Mouse (Mus musculus) natural killer cell, adult 2 months (primary cell): Measurements from ENCODE around the gene Olfr12.

Source experiments
- DNase-seq, 2 experiments: peaks; one replicate each; pipeline ENCODE4 v3.0.0; 2022; ENCODE audit warnings: low spot score in 2 of 2

The Olfr12 gene

DNA sequence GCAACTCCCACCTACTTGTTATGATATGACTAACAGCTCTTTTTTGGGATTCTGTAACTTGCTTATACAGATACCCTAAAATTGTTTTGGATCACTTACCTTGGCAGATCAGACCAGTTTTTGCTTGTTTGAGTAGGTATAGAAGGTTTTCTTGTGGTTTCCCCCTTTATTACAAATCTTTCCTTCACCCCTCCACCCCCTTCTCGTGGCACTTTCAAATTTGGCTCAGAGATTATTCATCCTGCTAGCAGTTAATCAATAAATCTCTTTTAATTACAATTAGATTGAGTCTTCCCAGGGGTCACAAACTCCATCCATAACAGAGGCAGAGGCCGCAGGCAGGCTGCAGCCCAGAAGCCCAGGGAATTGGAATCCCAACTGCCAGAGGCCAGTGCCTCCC lies at the start of gene Olfr12:
Olfr12 (plus strand) TSS at position 301 of the 400 bp plus-strand sequence.
- no peak for DNase-seq

DNA sequence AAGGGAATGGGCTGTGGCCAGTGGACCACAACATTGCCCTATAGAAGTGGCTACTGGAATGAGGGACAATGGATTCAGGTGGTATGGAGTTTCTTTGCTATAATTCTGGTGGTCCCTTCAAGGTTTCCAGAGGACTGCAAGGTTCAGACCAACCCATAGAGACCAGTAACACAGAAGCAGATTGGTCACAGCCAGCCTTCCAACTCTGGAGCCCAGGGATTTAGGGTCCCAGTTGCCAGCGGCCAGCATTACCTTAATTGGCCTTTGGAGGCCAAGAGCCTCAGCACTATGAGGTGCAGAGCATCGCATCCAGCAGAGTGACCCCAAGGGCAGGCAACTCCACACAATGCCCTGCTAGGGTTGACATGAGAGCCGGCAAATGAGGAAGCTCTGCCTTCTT lies 46.6 kb upstream of the Olfr12 start, which contains the start of gene Olfr1413:
Olfr1413 (plus strand) TSS at position 301 of the 400 bp plus-strand sequence.
- no peak for DNase-seq

DNA sequence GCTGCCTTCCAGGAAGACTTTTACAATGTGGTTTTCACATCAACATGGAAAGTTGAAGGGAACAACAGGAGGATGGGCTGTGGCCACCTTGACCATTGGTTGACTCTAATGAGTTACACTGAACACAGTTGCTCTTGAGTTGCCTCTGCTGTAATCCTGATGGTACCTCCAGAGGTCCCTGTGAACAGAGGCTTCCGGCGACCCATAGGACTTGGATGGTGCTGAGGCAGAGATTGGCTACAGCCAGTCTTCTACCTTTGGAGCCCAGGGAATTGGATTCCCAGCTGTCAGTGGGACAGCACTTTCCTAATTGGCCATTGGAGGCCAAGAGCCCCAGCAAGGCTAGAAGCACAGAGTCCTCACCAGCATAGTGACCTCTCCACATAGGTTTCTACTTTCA lies 32.1 kb upstream of the Olfr12 start, which contains the start of gene Olfr1412:
Olfr1412 (plus strand) TSS at position 301 of the 400 bp plus-strand sequence.
- DNase-seq = no peak

DNA sequence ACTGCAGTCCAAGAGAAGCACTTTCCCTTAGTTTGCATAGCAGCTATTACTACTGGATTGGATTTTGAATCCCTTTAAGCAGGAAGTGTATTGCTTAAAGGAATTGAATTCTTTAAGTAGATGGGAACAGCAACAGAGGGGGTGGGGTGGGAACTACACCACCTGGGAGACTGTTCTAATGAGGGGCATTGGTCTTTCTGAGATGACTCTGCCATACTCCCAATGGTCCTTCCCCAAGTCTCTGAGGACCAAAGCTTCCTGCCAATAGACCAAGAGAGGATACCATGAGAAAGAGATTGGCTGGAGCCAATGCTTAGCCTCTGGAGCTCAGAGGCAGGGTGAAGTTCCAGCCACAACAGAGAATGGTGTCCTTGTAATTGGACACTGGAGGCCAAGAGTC lies 23.5 kb upstream of the Olfr12 start, which contains the start of gene Olfr1411:
Olfr1411 (plus strand) TSS at position 301 of the 400 bp plus-strand sequence.
- DNase-seq = no peak

DNA sequence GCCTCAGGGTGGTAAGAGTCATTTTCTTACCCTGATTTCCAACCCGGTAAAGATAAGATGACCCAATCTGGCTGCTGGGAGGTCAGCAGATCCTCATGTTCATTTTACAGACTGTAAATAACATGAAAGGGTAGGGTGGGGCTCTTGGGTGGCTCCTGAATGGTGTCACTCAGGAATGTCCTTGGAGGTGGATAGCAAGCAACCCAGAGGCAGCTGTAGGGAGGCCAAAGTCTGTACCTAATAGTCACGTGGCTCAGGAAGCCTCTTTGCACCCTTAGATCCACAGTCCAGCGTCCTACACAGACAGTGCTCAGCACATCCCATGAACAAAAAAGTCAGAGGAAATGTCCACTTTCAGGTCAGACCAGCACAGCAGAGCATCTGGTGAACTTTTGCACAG lies 21.6 kb upstream of the Olfr12 start:
- no peak for DNase-seq

DNA sequence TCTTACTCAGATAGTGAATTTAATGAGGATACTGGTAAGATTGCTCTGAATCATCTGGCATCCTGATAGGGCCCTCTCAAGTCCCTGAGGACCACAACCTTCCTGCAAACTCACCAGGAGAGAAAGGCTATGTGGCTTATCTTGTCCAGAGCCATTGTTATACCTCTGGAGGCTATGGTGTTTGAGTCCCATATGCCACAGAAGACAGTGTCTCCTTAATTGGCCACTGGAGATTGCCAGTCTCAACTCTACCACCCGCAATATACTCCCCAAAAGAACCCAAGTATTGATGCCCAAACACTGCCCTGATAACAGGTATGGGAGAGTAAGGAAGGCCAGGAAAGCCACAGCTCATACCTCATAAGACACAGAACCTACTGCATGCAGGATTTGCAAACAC lies 12.1 kb upstream of the Olfr12 start, which contains the start of gene Olfr1410:
Olfr1410 (plus strand) TSS at position 301 of the 400 bp plus-strand sequence.
- DNase-seq = no peak

DNA sequence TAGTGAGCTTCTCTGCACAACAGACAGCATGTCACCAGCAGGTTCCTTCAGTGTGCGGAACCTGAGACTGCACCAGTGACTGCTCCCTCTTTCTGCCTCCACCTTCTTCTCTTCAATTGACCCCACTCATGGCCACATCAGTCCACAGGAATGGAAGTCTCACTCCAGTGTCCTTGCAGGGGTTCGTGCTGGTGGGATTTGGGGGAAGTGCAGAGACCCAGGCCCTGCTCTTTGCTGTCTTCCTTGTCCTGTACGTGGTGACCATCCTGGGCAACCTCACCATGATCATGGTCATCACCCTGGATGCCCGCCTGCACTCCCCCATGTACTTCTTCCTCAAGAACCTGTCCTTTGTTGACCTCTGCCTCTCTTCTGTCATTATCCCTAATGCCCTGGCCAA lies 9.9 kb upstream of the Olfr12 start:
- DNase-seq = no peak

DNA sequence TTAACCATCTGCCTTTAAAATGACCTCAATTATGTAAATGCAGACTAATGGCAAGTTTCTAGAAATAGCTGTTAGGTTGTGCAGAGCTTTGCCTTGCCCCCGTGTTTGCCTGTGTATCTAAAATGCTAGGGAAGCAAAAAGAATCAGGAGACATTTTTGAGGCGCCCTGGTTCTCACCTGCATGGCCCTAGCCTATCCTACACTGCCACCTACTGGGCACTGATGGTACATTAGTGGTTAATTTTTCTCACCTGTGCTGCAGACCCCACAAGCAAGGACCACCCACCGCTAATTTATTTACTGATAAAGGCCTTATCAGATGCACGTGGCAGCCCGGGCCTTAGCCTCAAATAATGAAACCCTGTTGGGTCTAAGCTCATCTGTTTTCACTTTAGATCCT lies 6.6 kb upstream of the Olfr12 start:
- peak; percentile 34 to 56 for DNase-seq

DNA sequence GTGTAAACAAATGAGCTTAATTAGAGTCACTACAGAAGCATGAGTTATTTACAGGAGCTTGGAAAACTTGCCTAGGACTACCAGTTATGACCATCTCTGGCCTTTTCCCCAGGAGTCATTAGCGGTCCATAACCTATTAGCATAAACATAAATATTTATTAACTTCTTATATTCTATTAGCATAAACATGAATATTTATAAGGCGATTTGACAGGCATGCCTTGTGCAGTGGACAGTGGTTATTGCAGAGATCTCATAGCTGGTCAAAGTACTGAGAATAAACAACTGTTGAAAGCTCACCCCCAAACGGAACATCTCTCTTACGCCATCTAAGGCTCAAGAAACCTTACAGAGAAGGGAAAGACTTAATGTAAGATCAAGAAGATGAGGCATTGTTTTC lies 4.4 kb upstream of the Olfr12 start:
- no peak for DNase-seq

DNA sequence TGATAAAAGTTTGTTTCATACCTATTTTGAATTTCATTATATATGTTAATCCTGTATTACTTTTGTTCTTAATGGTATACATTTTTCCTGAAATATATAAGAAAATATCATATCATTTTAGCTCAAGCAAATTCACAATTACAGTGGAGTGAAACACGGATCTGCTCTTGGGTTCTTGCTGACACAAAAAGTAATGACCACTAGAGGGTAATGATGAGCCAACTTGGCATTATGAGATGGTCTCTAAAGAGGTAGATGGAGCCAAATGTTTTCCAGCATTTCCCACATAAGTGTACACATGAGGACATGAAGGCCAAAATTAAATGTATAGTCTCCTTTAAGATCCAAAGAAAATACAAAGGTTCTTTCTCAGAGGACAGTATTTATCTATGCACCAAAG lies 3.1 kb upstream of the Olfr12 start:
- no peak for DNase-seq

DNA sequence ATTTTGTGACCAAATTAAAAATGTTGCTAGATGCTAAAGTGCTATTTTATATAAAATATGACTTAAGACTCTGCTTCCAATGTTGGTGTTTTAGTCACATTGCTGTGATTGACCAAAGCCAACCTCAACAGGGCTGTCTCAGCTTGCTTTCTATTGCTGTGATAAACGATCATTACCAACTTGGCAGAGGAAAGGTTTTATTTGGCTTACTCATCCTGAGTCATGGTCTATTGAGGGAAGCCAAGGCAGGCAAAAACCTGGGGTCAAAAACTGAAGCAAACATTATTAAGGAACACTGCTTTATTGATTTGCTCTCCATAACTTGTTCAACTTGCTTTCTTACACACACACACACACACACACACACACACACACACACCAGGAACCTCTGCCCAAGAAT lies 1.5 kb upstream of the Olfr12 start:
- no peak for DNase-seq

DNA sequence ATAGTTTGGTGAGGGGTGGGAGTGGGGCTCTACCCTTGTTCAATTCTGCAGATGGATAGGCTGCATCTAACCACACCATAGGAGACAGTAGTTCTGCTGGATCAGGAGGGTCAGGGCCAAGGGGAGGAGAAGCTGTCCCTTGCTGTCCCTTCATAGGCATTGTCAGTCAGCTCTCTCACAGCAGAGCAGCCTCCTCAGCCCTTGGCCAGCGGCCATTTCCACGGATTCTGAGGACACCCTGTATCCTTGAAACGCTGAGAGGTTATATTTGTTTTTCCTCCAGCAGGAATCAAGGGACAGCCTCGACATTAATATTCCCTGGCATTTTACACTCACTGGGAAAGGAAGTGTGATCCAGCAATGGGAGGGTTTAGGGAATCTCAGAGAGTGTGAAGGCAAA lies 772 bp downstream of the Olfr12 start:
- no peak for DNase-seq

DNA sequence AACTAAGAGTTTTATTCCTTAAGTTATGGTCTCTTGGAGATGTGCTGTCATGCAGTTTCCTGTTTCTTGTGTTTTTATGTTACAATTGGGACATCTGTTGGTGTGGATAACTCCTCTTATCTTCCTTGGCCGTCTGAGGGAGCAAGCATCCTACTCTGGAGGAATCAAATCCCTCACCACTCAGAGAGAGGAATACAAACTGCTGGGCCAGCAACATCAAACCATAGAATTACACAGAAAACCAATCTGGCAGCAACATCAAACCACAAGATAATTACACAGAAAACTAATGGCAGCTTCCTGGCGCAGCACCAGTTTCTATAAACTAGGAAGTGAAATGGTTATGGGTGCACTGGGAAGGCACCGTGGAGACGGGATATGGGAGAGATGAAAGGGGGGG lies 10.6 kb downstream of the Olfr12 start:
- DNase-seq = no peak

DNA sequence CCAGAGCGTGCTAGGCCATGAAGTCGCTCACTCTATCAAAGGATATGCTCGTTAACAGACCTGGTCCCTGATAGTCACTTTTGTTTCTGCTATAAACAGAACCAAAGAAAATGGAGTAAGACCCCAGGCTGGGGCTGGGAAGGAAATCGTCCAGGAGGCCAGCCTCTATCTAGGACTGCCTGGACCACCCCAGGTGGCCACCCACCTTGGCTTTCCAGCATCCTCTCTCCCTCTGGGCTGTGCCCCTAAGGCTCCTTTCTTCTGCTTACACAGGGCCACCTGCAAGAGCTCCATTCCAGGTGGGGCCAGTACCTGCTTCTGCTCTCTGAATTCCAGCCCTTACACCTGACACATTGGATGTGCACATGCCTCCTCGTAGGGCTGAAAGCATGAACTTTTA lies 14.6 kb downstream of the Olfr12 start:
- DNase-seq = no peak

DNA sequence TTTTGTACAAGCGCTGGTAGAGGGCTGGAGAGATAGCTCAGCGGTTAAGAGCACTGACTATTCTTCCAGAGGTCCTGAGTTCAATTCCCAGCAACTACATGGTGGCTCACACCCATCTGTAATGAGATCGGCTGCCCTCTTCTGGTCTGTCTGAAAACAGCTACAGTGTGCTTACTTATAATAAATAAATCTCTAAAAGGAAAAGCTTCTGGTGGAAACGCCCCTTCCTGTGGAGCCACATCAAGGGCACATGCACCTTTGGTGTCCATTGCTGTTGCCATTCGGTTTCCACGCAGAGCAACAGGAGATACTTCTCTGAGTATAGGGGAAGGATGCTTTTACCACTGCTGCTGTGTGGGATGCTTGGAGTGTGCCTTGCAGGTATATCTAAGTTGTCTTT lies 15.4 kb downstream of the Olfr12 start:
- DNase-seq = no peak

DNA sequence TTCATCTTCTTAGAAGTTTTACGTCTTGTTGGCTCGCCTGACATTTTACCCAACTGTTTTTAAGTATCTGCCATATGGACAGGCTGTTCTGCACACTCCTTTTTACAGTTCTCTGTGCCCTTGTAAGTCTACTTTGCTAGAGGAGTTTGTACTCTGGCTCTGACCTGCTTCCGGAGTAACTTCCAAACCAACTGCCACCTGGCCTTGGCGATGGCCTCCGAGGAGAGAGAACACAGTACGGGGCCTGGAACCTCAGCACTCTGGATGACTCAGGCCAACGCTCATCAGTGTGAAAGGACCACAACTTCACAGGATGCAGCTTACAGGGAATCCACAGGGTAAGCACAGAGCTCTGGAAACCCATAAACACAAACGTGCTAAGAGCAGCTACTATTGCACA lies 16.1 kb downstream of the Olfr12 start:
- no peak for DNase-seq

DNA sequence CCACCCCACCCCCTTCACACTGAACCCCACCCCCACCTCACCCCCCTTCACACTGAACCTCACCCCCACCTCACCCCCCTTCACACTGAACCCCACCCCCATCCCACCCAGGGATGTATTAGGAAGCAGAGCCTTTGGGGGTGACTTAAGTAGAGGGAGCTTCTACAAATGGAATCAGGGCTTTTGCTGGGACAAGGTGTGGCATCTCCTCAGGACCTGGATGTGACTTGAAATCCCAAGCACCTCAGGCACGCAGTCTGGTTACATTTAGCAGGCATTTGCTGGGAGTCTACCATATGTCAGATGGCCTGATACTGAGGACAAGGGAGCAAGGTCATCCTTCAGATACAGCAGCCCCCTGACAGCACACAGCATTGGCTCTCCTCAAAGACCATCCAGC lies 17.0 kb downstream of the Olfr12 start:
- no peak for DNase-seq

DNA sequence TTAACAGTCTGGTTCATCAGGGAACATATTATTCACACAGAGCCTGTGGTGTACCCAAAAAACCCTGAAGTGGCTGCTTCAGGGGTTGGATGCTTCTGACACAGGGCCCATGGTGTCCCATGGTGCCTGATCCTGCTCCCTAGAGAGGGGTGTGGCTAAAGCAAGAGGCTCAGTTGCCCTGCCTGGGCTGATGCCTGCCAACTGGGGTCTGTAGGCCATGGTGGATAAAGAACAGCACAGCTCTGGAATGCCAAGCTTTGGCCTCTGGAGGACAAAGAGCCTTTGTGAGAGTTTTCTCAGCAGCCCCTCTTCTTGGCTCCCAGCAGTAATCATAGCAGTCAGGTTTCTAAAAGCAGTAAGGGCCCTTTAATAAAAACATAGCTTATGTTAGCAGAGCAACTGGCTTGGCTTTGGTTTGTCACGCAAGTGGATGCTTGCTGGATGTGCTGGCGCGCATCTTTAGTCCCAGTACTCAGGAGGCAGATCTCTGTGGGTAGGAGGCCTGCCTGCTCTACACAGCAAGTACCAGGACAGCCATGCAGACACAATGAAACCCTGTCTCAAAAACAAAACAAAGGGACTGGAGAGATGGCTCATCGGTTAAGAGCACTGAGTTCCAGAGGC lies 17.5 kb downstream of the Olfr12 start:
- DNase-seq = no peak

DNA sequence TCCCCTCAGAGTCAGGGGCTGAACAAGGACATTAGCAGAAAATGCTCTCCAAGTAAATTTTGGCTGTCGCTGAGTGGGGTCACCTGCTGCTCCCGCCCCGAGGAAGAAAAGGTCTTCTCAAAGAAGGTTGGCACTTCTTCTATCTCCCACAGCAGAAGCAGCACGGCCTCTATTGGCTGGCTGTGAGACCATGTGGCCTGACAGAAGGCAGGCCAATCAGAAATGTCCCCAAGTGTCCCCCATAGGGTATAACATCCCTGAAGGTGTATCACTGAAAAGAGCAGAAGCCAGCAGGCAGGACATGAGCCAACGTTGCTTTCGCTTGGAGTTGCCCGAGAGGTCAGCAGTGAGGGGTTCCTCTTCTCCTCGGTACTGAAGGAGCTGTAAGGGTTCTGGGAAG lies 18.4 kb downstream of the Olfr12 start:
- no peak for DNase-seq

DNA sequence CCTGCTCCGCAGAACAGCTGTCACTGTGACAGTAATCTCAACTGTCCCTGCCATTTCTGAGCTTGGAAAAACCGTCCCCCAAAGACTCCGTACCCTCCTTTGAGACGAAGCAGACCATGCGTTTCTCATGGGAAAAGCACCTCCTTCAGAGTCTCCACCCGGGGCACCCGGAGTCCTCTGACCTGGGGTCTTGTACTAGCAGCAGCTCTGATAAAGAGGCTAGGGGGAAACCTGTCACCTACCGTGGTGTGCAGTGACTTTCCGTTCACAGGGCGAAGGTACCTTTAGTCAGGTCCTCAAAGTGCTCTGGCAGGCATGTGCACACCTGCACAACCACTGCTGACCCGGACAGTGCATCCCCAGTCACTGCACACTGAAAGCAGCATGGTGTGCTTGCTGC lies 19.1 kb downstream of the Olfr12 start:
- no peak for DNase-seq

DNA sequence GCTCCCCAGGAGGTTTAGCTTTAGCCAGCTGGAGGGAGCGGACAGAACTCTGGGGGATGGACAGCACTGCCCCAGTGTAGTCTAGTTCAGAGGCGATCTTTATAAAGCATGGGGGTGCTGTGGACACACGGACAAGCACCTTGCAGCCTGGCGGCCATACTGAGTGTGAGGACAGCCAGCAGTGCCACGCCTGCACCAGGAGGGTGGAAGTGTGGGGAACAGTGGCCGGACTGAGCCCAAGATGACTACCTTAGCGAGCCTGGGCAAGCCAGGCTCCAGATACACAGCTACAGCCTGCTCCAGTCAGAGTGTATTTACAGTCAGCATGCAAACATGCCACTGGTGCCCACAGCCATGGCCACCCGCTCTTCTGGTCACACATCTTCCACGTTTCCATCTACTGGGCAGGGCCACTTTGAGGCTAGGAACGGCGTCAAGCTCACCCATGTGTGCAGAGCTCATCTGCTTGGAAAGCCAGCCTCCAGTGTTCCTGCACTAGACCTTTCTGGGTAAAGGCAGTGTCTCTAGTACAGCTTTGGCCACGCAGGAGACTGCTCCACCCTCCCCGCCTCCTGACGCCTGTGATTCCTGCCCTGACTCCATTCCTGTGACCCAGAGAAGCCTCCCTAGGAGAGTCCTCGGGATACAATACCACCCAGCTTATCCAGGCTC lies 20.0 kb downstream of the Olfr12 start:
- DNase-seq = no peak

DNA sequence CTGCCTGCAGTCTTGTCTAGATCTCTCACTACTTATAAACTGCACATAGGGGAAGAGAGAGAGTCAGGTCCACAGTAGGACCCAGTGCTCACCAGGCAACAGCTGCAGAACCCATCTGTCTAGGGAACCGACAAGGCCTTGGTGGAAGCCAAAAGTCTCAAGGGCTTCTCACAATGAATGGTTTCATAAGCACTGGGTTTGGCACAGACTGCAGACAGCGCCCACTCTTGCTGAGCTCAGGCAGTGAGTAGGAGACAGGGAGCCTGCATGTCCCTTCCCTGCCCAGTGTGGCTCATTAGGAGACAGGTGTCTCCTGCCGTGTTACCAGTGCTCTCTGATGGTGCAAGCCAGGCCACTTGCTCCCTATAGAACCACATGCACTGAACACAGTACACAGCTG lies 20.6 kb downstream of the Olfr12 start:
- no peak for DNase-seq

DNA sequence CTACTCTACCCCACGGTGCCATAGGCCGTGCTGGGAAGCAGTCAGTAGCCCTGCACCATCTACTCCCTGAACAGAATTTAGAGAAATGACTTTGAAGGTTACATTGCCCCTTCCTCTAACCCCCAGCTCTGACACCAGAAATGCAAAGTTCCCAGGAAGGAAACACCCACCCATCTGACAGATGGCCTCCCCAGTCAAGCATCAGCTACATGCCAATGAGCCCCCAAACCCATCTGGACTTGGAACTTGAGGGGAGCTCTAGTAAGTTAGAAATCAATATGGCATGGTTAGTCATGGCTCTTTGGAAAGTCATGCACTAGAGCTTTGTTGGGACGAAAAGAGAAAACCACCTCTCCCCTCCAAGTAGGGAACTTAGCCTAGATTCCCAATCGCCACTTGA lies 21.1 kb downstream of the Olfr12 start:
- no peak for DNase-seq

DNA sequence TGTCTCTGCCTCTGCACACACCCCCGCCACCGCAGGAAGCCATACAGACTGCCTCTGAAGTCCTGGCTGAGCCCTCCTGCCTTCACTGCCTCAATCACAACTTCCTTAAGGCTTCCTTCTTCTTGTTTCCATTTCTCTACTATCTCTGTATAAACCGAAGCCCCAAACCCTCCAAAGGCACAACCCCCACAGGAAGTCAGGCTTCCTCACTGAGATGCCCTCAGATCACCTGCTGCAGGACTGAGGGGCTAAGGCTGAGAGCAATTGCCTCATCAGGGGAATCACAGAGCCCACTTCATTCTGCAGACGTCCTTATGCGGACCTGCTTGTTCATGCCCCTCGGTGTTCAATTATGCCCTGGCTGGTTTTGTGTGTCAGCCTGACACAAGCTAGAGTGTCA lies 22.8 kb downstream of the Olfr12 start:
- DNase-seq = no peak
